Mouse (Mus musculus): ENCODE results near the gene Slc25a17.
A peak's percentile ranks its signal among the peaks of the same experiment; 100 is the strongest.

The Slc25a17 gene

DNA sequence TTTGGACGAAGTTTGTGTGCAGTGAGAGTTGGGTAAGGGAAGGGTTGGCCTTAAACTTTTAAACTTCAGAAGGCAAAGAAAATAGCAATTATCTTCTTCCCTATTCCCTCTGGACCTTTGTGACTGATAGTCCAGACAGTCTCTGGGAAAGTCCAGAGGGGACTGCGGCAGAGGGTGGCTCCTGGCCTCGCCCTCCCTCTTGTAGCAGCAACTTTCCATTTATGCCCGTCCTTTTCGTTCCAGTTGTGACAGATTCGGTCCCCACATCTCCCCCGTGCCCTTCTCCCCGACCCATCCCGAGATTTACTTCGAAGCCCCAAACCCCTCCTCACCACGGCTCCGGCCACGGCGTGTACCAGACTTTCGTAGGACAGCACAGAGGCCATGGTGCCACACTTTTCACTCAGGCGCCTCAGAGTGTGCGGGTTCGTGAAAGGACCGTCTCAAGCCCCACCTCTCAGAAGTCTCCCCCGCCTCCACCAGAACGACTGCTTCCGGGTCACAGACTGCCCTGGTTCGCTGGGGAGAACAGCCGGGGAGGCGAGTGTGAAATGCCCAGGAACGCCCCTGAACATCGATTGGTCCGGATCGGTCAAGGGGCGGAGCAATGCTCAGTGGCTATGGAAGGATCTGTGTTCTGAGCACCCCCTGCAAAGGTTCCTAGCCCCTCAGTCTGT lies at the start of gene Slc25a17:
Gene Slc25a17 (minus strand): TSS at position 468 of the 677 bp plus-strand sequence.
- peak; percentile 97 for DNase-seq (ENCODE audit: low spot score)

GRCm38 (mm10) chr15:81408199-81408598 lies 47.6 kb upstream of the Slc25a17 start, which contains the start of gene Dnajb7:
Dnajb7 (minus strand) TSS chr15:81408299.
- DNase-seq (ENCODE audit: low spot score) = no peak

- DNase-seq (ENCODE audit: low spot score) = no peak
Measured at GRCm38 (mm10) chr15:81405008-81405407, 44.4 kb upstream of the Slc25a17 start.

DNA sequence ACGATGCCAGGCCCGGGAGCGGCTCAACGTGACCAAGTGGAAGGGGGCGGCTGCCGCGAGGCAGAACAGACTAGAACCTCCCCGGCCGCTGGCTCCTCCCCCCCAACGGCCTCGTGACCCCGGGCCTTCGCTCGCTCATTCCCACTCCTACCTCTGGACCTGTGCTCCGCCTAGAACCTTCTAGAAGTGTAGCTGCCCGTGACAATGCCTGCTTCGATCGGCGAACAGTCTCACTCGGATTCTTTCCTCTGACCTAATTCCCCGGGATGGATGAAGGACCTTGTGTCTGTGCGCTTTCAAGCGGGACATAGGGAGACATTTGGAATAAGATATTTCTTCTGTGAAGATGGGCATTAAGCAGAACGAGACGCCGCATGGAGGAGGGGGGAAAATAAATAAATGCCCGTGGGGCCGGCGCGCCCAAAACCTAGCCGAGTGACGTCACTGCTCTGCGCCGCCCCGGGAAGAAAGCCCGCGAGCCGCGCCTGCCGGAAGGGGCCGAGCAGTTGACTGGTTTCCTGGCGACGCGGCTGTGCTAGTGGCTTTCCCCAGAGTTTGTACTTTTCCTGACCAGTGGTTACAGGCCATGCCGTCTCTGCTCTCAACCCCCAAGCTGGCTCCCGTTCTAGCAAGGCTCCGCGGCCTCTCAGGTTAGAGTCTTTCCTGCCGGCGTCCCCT lies 39.2 kb upstream of the Slc25a17 start, which contains the start of the genes St13 and Xpnpep3:
Gene St13 (minus strand): TSS at position 440 of the 678 bp plus-strand sequence.
Gene Xpnpep3 (plus strand): TSS at position 501 of the 678 bp plus-strand sequence.
- peak; percentile 99 for DNase-seq (ENCODE audit: low spot score)

GRCm38 (mm10) chr15:81399297-81399637 lies 38.7 kb upstream of the Slc25a17 start:
- no peak for DNase-seq (ENCODE audit: low spot score)

DNA sequence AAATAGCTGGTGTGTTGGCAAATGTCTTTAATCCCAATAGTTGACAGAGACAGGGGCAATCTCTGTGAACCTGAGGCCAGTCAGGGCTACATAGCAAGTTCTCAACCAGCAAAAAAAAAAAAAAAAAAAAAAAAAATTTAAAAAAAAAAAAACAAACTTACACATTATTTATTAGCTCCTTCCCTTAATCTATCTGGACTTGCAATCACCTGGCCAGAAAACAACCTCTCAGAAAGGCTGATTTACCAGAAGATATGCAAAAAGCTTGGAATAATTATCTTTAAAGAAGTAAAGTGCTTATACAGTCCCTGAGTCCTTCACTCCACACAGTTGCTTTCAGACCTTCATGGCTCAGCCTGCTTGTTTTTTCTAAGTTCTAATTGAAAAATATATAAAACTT lies 37.6 kb upstream of the Slc25a17 start:
- DNase-seq (ENCODE audit: low spot score) = no peak

DNA sequence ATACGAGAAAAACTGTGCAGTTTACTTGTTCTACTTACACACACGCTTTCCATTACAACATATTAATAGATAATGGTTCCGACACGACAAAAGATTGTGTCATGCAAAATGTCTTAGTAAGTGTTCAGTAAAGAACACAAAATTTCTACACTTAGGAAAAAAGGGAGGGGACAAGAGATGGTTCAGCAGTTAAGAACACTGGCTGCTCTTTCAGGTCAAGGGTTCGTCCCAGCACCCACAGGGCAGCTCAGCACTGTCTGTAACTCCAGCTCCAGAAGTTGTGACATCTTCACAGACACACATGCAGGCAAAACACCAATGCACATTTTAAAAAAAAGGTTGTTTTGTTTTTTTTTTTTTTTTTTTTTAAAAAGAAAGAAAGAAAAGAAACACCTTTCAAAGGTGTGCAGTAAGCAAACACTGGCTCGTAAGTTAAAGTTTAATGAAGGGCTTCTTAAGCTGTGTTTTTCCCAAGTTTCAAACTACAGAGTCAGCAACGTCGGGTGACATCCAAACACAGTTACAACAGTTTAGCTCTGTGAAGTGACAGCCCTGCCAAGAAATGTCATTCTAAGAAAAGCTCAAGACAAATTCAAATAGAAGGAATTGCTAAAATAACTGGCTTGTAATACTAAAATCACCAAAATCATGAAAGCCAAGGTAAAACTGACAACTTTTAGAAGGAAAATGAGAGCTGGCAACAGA lies 33.8 kb upstream of the Slc25a17 start:
- no peak for DNase-seq (ENCODE audit: low spot score)

DNA sequence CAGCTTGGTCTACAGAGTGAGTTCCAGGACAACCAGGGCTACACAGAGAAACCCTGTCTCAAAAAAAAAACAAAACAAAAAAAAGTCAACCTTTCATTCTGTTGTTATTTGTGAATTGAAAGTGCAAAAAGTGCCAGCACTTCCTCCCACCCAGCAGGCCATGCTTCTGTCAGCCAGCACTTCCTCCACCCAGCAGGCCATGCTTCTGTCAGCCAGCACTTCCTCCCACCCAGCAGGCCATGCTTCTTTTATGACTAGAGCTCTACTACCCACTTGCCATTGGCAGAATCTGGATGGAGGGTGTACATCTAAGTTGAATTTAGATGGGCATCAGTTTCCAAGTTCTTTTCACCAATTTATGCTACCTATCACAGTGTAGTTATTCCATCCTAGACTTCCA lies 32.4 kb upstream of the Slc25a17 start:
- no peak for DNase-seq (ENCODE audit: low spot score)

DNA sequence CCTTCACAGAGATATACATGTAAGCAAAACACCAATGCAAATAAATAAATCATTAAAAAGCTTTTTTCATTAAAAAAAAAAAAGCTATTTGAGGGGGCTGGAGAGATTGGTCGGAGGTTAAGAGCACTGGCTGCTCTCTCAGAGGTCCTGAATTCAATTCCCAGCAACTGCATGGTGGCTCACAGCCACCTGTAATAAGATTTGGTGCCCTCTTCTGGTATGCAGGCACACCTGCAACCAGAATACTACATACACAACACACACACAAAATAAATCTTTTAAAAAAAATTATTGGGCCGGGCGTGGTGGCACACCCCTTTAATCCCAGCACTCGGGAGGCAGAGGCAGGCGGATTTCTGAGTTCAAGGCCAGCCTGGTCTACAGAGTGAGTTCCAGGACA lies 25.7 kb upstream of the Slc25a17 start:
- DNase-seq (ENCODE audit: low spot score) = no peak

DNA sequence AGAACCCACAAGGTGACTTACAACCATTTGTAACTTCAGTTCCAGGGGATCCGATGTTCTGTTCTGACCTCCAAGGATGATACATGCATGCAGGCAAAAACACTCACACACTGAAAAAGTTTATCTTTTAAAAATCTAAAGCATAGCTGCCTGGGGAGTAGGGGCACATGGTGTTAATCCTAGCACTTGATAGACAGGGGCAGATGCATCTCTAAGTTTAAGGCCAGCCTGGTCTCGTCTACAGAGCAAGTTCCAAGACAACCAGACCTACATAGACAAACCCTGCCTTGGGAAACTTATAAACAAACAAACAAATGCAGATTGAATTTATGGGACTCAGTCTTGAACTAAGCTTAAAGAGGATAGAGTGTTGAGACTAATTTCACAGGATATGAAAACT lies 18.2 kb upstream of the Slc25a17 start:
- no peak for DNase-seq (ENCODE audit: low spot score)

- DNase-seq (ENCODE audit: low spot score) = no peak
Measured at GRCm38 (mm10) chr15:81374621-81375020, 14.0 kb upstream of the Slc25a17 start.

DNA sequence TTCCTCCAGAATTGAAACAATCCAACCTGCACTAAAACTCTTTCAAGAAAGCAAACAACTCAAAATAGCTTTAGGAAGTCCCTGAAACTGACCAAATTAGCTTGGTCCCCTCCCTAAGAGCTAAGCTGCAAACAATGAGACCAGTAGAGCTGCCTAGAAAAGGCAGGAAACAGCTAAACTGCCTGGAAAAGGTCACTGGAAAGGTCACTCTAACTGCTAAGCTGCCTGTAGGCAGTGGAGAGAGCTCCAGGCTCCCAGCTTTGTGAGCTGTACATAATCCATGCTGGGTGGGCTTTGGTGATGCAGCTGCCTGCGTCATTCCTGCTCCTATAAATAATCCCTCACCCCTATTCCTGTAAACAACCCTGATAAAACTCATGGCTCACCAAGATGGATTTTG lies 9.7 kb upstream of the Slc25a17 start:
- no peak for DNase-seq (ENCODE audit: low spot score)

- no peak for DNase-seq (ENCODE audit: low spot score)
Measured at GRCm38 (mm10) chr15:81368601-81369000, 8.0 kb upstream of the Slc25a17 start.

- no peak for DNase-seq (ENCODE audit: low spot score)
Measured at GRCm38 (mm10) chr15:81366241-81366640, 5.6 kb upstream of the Slc25a17 start.

DNA sequence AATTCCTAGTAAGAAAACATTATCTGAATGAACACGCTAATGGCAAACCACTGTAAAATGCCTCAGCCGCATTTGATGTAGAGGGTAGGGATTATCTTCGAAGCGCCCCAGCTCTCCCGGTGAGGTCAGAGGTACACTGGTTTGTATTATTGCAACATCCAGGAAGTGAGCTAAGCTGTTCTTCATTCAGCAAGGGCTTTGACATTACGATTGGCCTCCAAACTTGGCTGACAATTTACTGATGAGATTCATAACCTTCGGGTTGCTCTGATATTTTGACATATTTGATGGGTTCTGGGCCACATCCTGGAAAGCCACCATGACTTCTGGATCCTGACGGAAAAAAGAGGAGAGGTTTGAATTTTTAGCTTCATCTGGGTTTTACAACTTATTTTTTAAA lies 4.6 kb upstream of the Slc25a17 start:
- DNase-seq (ENCODE audit: low spot score) = no peak

- DNase-seq (ENCODE audit: low spot score) = no peak
Measured at GRCm38 (mm10) chr15:81364271-81364670, 3.7 kb upstream of the Slc25a17 start.

DNA sequence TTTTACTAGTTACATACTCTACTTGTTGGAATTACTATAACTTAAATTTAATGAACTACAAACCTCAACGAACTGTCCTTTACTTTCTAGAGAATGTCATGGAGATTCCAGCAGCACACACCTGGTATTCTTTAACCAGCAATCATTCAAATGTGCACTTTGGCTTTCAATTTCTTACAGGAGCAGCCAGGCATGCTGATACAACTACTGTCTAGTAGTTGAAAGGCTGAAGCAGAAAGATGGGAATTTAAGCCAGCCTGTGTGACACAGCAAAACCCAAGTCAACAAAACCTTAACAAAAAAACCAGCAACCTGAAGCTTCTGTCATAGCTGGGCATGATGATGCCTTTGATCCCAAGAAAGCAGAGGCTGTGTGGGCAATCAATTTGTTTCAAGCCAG lies 1.9 kb upstream of the Slc25a17 start:
- no peak for DNase-seq (ENCODE audit: low spot score)

GRCm38 (mm10) chr15:81361417-81362015 lies 904 bp upstream of the Slc25a17 start:
- peak; percentile 60 for DNase-seq (ENCODE audit: low spot score)

DNA sequence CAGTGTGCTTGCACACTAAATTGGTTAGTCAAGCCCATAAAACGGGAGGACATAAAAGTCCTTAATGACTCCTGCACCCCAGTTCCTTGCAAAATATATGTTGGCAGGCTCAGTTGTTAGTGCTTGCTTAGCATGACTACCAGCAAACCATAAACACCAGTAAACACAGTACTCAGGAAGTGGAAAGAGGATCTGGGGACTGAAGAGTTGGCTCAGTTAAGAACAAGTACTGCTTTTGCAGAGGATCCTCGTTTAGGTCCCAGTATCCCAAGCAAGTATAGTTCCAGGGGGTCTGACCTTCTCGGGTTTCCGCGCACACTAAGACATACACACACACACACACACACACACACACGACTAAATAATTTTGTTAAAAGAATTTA lies 401 bp upstream of the Slc25a17 start:
- DNase-seq (ENCODE audit: low spot score) = no peak

DNA sequence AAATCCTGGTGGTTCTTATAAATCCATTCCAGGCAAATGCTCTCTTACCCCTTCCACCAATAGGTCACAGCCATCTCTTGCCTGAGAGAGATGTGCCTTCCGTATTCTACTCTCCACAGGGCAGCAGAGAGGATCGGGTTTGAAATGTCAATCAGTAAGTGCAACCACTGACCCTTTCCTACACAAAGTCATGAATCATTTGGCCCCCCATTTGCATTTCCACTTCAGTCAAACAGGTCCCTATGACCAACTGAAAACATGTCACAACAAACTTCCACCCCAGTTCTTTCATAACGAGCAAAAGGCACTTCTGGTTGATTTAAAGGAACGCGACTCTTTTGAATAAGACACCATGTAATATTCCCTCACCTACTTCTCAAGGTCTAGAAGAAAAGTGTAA lies 1.2 kb downstream of the Slc25a17 start:
- no peak for DNase-seq (ENCODE audit: low spot score)

DNA sequence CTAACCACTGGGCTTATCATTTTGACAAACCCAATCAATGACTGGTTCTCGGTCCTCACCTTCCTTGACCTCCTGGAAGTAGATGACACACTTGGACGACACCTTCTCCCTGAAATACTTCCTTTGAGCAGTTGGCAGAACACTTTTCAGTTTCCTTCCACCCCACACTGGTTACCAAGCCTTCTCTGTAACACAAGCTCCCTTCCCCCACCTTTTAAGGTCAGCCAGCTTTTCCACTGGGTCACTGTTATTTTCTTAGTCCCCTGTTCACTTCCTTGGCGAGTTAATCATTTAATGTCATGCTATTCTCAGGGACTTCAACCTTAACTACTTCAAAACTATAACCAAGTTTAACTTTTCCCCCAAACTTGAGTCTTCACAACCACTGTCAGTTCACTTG lies 1.7 kb downstream of the Slc25a17 start:
- no peak for DNase-seq (ENCODE audit: low spot score)

- no peak for DNase-seq (ENCODE audit: low spot score)
Measured at GRCm38 (mm10) chr15:81356946-81357345, 3.7 kb downstream of the Slc25a17 start.

All from MN1 (cell line).